Mouse (Mus musculus) urinary bladder, adult 18-20 months (tissue): ENCODE data around the gene Map6d1.
A peak's percentile ranks its signal among the peaks of the same experiment; 100 is the strongest.

ENCODE experiments used
- DNase-seq, 2 experiments: peaks; one replicate each; pipeline ENCODE4 v3.0.0; 2022; ENCODE audit warnings: low spot score in 2 of 2, mixed read lengths in 2 of 2

Gene Map6d1

DNA sequence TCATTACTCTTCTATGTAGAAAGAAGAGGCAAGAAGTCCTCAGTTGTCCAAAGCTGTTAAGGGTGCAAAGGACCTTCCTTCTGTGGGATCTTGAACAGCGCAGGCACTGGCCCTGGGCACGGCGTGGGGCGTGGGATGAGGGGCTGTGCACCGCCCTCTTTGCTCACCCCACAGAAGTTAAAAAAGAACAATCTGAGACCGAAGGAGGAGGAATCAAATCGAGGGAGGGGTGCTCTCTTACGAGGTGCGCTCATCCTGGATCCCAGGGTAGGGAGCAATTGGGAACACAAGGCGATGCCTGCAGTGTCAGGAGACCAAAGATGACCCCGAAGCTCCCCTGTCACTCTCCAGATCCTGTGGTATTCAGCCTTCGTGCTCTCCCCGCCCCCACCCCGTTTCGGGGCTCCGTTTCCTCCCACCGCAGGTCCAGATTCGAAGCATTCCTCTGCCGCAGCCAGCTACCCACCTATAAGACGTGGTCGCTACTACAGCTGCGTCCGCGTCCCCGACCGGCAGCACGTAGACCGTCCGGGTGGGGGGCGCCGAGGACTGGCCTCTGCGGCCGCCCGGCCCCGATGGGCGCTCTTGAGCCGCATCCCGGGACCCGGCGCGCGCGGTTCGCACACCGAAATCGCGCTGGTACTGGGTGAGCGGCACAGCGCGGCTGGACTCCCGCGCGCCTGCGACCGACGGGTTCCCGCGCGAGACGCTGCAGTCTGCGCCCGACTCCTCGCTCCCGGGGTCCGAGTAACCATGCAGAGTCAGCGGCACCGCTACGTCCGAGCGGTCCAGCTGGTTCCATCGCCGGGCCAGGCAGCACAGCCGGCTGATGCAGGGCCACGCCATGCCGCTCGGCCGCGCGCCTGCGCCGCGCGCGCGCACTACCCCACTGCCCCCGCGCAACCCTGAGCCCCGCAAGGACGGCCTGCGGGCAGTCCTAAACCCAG, at the start of gene Map6d1:
TSS of gene Map6d1 (minus strand) at position 891 of the 947 bp plus-strand sequence.
- peak in 1 of 2 experiments; percentile 40 for DNase-seq

DNA sequence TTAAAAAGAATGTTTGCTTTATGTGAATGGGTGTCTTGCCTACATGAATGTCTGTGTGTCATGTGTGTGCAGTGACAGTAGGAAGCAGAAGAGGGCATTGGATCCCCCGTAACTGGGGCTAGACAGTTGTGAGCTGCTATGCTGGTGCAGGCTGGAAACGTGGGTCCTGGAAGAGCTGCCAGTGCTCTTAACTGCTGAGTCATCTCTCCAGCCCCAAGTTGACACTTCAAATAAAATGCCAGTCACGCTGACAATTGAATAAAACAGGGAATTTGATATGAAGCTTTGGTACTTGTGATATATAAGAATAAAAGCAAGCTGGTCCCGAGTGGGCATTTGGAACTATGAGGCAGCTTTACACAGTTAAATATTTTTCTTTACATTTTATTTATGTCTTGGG, 39.1 kb upstream of the Map6d1 start:
- DNase-seq: no peak

DNA sequence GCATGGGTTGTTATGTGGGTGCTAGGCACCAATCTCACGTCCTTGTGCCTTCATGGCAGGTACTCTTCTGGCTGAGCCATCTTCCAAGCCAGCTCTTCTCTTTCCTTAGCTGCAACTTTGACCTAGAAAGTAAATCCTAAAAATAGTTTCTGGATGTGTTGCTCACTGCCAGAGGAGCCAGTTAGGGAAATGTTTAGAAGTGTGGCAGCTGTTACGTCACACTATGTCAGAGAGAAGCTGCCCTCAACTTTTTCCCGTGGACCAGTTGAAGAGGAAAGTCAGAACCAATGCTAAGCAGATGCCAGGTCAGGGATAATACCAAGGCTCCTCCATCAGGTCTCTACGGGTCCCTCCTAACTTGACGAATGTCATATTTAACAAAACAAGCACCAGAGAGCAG, 38.2 kb upstream of the Map6d1 start:
- DNase-seq: no peak

DNA sequence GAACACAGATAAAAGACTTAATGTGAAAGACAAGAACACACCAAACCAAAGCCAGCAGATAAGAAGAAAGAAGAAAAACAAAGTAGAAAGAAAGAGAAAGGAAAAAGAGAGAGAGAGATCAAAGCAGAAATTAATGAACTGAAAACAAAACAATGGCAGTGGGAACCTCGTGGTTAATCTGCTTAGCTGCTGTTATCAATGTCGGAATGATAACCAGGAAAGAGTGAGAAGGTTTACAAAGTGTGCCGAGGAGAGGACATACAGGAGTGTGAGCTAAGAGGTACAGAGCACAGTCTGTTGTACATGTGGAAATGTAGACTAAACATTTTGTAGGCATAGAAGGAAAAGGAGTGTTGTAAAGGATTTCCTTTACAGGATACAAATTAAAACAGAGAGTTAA, 31.8 kb upstream of the Map6d1 start:
- DNase-seq: no peak

DNA sequence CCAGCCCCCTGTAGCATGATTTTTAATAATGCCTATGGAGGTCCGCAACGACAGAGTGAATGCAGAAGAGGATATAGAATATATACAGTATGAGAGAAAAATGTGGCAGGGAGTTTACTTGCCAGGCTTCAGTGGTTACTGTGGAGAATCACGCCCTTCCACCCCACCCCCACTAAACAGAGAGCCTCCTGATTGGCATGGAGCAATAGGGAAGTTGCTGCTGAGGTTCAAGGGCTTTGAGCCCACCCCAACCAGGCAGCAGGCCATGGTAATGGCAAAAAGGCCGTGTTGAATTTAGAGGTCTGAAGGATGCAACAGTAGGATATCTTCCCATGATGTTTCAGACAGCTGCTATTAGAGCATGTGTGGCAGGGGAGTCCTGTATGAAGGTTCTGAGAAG, 30.2 kb upstream of the Map6d1 start:
- no peak for DNase-seq

DNA sequence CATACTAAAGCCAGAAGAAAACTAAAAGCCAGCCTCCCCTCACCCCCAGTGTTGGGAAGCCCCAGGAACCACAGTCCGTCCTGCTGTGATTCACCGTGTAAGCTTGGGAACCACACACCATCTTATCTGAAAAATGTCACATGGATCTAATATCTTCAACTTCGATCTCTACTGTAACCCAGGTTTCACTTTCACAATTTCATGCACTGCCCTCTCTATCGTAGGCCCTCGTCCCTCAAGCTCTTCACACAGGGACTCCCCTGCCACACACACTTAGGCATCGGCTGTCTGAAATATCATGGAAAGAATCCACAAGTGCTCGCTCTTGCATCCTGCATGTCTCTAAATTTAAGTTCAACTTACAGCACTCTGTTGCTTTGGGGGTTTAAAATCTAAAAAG, 23.9 kb upstream of the Map6d1 start:
- DNase-seq: no peak

DNA sequence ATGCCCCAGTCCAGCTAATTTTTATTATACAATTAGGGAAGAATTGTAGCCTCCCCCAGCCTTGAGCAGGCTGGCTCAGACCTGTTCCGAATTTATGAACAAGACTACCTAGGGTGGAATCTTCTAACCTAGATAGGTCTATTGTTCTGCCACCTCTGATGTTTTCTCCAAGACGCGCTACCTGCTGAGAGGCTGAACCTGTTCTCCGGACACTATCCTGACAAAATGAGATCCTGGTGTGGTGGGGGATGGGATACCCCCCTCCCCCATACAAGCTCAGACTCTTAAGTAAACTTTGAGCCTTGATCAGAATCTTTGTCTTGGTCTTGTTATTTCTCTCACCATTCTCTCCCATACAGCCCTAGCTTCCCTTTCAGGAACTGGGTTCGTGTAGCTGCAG, 16.8 kb upstream of the Map6d1 start:
- DNase-seq: no peak

DNA sequence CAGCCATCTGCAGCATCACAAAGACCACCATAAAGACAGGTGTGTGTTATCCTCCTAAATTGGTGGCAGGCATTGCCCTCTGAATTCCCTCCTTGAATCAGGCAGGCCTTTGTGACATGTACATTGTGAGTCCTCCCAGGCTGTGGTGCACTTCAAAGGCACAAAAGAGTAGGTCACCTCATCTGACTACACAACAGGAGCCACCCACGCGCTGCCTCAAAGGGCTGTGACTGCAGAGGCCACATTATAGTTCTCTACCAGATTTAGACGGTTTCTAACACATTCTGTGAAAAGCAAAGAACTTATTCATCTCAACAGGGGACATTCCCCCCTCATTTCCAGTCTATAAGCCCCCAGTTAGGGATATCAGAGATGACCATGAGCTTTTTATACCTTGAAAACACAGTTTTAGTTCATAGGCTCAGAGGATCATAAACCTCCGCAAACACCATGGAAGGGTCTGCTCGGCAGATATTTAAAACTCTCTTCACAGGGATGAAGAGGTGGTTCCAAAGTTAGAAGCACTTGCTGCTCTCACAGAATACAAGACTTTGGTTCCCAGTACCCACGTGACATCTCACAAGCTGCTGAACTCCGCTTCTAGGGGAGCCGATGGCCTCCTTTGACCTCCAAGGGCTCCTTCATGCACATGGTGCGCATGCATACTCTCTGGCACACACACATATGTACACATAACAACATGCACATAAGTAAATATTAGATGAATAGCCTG, 7.5 kb upstream of the Map6d1 start:
- DNase-seq: no peak

DNA sequence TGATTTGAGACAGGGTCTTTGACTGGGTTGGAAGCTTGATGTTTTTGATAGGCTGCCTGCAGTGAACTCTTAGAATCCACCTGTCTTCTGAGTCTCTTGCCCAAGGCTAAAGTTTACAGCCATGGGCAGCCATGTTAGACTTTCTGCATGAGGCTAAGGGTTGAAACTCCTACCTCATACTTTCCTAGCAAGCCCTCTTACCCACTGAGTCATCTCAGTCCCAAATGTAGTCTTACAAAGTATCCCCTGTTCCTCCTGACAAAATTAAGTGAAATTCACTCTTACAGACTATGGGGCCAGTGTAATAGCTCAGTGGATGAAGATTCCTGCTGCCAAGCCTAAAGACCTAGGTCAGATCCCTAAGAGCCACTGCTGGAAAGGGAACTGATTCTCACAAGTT, 5.9 kb upstream of the Map6d1 start:
- no peak for DNase-seq

DNA sequence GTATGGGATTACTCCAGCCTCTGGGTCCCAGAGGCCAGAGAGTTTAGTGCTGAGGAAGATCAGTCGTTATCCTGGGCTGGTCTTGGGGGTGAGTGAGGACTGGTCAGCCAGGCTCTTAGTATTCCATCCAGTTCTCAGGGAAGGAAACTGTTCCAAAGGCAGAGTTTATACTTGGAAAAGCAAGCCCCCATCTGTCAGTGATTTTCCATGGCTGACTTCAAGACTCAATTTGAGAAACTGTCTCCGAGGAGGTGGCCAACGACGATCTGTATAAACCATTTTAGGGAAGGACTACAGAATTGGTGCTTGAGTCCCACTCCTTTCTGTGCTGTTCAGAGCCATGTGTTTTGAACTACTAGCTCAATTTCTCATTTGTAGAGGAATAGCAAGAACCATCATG, 2.5 kb downstream of the Map6d1 start:
- DNase-seq: no peak

DNA sequence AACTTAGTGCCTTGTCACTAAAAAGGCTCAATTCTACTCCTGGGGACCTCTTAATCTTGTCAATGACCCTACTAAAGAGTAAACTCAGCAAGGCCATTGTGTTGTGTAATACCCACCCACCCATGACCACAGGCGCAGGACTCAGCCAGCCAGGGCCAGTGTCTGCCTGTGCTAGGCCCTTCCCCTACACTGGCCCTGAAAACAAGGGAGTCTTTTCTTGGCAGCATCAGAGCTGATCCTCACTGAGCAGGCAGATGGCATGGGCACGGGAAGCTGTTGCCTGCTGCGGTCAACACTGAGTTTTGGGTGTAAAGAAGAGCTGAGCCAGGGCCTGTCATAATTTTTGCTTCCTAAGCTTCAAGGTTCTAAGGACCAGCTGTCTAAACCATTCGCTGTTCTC, 3.7 kb downstream of the Map6d1 start:
- DNase-seq: no peak

DNA sequence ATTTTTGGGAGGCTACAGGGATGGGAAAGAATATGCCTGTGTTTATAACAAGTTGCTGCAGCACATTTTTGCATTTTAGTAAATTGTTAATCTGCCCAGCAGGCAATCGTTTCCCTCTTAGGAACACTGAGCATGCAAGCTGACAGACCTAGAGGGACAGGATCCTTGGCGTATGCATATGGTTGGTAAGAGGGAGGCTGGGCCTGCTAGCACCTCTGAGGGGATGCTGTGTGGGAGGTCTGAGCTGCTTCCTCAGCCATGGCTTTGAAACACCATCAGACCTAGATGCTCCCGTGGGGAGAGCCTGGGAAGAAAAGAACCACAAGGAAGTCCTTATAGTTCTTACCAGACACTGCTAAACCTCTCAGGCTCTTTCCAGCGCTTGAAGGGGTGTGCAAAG, 6.8 kb downstream of the Map6d1 start:
- no peak for DNase-seq

DNA sequence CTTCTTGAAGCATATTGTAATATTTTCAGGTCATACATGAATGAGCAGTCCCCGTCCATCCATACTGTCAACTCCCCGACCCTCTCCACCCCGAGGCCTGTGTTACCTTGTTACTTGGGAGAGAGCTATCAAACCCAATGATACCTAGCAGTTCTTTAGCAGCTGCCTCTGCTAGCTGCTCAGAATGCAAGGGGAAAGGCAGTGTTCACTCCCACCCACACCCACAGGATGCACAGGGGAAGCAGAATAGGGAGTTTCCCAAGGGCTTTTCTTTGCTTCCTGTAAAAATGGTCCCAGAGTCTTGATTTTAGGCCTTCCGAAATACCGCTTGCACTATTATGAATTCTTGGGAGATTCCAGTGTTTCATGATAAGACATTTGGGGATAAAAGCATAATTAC, 13.0 kb downstream of the Map6d1 start:
- no peak for DNase-seq

DNA sequence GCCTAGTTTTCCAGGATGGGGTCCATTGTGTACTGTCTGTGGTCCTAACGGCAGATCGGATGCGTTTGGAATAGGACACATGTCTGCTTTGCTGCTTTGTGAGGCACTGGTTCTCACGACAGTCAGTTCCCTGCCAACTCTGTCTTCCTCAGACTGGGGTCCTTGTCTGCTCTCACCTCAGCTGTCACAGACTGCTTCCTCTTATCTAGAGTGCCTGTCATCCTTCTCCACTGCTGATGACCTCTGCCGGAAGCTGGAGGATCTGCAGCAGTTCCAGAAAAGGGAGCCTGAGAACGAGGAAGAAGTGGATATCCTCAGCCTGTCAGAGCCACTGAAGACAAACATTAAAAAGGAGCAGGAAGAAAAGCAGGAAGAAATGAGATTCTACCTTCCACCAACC, 13.7 kb downstream of the Map6d1 start:
- no peak for DNase-seq

DNA sequence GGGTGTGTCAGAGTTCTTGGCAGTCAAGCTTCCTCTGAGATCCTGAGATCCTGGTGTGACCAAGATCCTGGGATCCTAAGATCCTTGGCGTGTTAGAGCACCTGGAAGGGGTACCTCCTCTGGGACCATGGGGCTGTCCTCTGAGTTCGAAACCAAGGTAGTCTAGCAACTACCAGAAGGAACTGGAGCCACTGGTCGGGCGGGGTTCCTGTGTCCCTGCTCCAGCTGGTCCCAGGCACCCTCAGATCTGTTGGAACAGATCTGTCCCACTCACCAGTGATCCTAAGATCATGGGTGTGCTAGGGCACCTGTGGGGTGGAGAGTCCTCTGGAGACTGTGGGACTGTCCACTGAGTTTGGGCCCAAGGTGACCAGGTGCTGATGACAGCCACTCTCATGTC, 14.5 kb downstream of the Map6d1 start:
- no peak for DNase-seq

DNA sequence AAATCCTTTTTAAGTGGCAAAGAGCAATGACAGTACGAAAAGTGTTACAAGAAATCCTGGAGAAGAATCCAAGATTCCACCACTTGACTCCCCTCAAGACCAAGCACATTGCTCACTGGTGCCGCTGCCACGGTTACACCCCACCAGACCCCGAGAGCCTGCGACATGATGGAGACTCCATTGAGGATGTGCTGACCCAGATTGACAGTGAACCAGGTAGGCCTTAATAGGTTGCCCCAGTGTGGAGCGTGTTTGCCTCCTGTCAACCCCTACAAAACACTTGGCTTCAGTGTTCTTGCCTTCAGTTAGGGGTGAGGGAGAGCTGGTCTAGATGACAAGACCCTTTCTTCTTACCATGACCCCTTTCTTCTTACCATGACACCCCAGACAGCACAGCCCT, 18.4 kb downstream of the Map6d1 start:
- DNase-seq: no peak

DNA sequence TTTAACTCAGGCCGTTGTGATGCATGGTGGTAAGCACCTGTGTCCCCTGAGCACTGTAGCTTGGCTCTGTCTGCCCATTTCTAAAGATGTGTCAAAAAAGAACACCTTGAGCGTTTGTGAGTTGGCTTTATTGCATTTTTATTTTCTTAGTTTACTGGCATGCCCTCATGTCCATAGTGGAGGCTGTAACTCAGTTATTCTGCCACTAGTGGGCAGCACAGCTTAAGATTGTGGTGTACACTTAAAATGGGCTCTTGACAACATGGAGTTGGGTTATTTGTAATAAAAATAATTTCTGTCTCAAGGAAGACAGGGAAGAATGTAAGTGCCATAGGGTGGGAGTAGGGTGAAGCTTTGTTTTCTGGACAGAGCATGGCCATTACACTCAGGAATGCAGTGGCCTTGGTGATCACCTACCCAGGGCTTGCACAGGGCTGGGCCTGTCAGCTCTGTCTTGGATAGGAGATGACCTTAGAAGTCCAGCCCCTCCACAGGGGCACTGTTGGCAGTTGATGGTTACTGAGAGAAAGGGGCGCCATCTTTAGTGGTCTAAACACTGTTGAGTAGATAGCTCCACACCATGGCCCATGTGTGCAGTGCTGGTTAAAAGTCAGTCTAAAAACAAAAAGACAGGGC, 27.4 kb downstream of the Map6d1 start:
- DNase-seq: no peak

DNA sequence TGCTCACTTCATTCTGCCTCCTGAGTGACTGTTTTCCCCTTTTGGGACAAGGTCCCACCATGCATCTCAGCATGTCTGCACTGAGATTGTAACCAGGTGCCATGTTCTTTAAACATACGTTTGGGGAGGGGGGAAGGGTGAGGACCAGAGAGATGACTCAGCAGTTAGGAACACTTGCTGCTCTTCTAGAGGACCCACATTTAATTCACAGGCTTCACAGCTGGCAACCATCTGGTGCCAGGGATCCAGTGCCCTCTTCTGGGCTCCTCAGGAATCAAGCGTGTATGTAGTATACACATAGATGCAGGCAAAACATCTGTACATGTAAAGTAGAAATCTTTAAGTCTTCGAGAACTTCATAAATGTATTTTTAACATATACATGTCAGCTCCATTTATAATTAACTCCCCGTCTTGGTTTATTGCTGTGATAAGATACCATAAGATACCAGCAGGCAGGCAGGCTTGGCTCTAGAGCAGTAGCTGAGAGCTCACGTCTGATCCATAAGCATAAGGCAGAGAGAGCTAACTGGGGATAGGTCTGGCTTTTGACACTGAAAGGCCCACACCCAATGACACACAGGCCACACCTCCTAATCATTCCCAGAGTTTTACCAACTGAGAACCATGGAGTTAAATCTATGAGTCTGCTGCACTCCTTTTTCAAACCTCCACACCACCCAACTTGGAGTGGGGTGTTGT, 41.5 kb downstream of the Map6d1 start:
- DNase-seq: no peak

DNA sequence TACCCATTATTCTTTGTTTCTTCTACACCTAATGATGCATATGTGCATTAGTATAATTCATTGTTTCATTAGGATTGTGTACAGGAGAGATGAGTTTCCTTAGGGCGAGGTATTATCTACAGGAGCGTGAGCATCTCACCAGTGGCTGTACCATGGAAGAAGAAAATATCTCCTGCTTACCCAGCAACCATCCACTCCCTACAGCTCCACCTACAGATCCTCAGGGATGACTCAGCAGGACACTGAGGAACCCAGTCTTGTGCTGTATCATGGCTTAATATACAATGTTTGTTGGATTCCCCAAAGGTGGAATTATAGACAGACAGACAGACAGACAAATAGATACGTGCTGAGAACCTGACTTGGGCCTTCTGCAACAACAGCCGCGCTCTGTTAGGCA, 44.2 kb downstream of the Map6d1 start:
- no peak for DNase-seq

DNA sequence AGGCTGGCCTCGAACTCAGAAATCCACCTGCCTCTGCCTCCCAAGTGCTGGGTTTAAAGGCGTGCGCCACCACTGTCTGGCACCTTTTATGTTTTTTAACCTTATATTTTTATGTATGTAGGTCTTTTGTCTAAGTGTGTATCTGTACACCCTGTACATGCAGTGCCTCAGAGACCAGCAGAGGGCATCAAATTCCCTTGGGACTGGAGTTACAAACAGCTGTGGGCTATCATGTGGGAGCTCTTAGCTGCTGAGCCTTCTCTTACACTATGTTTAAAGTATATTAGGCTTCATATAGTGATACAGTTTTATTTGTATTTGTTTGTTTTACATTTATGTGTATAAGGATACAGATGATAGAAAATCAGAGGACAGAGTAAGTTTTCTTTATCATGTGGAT, 45.6 kb downstream of the Map6d1 start:
- no peak for DNase-seq

DNA sequence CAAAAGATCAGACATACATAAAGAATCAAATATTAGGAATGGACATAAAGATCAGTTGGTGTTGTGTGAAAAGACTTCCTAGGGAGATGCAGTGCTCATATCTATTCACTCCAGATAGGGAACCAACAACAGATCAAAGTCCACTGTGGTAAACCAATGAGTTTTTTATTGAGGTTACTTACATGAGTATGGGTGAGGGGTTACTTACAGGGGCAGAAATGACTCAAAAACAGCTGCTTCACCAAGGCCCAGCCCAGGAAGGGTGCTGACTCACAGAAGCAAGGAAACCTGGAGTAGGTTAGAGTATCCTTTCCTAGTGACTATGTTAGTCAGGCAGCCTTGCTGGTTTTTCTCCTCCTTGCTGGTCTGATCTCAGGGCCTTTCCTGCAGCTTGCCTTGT, 49.1 kb downstream of the Map6d1 start:
- peak in 1 of 2 experiments; percentile 14 for DNase-seq
